ENCODE assay signal across 8 mouse cellular contexts in the genomic region with DNA sequence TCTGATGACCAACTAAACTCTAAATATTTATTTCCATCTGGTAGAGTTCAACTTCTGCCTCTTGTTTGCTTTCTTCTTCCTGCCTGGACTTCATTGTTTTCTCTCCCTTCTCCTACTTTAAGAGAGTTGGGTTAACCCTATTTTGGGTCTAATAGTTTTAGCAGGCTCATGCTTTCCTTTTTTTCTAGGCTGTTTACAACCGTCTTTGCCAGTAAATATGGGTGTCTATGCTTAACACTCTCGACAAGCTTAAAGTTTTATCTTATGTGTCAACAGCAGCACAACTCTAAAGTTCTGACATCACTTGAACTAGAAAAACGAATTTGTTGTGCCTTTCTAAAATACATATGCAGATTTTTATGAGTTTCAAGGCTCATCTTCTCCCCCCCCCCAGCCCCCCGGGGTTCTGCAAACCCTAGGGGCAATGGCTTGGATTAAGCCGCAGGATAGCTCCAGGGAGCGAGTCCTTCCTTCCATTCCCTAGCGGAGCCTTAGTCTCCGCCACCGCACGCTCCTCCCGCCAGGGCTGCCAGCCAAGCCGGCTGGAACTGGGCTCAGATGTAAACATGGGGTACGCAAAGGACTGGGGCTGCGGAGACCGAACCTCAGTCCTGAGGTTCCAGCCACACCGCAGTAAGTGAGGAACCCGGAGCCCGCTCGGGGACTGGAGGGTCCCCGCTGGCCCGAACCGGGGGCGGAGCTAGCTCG. TPM values are rescaled to one million over a fixed set of nuclear protein-coding genes. Genes with fewer than 3 reads are reported as not detected.
DNase-seq lines count a peak whose midpoint lies in the region; ATAC-seq and TF ChIP-seq lines count a peak whose summit lies in the region.

No protein-coding gene starts in this region.

- in situ Hi-C loops in CH12.LX (cut with MboI; ENCODE audit: low pct_ligation_motif_present, low pct_unique_long_range_greater_than_20kb, low sequenced_read_pairs): loop anchor here (25.0 kb wide), 2 partner anchors 504 to 696 kb away; no protein-coding TSS in a partner anchor

- DNase-seq in heart, embryonic 10.5 days (ENCODE audit: low spot score): no peak
- DNase-seq in heart, adult 8-10 months (ENCODE audit: low spot score): no peak
- DNase-seq in CH12.LX (ENCODE audit: extremely low read depth): no peak
- DNase-seq in liver, embryonic 14.5 days (ENCODE audit: low read depth in 3 of 3, low spot score in 3 of 3): no peak
- DNase-seq in B cell, adult 2 months: no peak
- no peak for DNase-seq in urinary bladder, postnatal 25 days (ENCODE audit: low spot score)
- no peak for DNase-seq in gastrocnemius, postnatal 4 days (ENCODE audit: low spot score in 2 of 2)

- peak overlapping the region; percentile 41; the same call in 1 of the 2 replicates for H3K4me2 ChIP-seq in CH12.LX (ENCODE audit: insufficient read depth, low read depth, poor library complexity, severe bottlenecking)
- H3K4me2 ChIP-seq in forebrain, embryonic 12.5 days: peak overlapping the region; percentile 56
- peak overlapping the region; percentile 91 for H3K4me2 ChIP-seq in liver, embryonic 14.5 days (ENCODE audit: low read depth)

- under 1% methylated on average over 24 of the region's 24 CpGs for WGBS in heart, embryonic 10.5 days
- 2% methylated on average over 24 of the region's 24 CpGs for WGBS in forebrain, embryonic 12.5 days
- WGBS in liver, embryonic 14.5 days (ENCODE audit: insufficient replicate concordance): under 1% methylated on average over 24 of the region's 24 CpGs

- no peak for TF ChIP-seq CTCF in CH12.LX (conservative IDR thresholded peaks at IDR 0.05 in 1 of 2, IDR thresholded peaks at IDR 0.05 in 1 of 2; ENCODE audit: low read depth in 2 of 2, low read length in 2 of 2)
- no peak for TF ChIP-seq CTCF in liver, embryonic 14.5 days (IDR thresholded peaks at IDR 0.05; ENCODE audit: low read depth)

- H3K9me3 ChIP-seq in heart, embryonic 10.5 days: no peaks in the 10 kb centered on the region
- H3K9me3 ChIP-seq in CH12.LX (replicated peaks; ENCODE audit: low read length): no peaks in the 10 kb centered on the region
- no peaks in the 10 kb centered on the region for H3K9me3 ChIP-seq in forebrain, embryonic 12.5 days
- H3K9me3 ChIP-seq in liver, embryonic 14.5 days (ENCODE audit: control insufficient read depth, low read length): no peaks in the 10 kb centered on the region

- no peak for TF ChIP-seq POLR2A in CH12.LX (IDR thresholded peaks at IDR 0.05; ENCODE audit: low read depth, low read length)

- TF ChIP-seq RAD21 in CH12.LX (IDR thresholded peaks at IDR 0.05; ENCODE audit: low read depth, low read length): no peak

- H3K4me1 ChIP-seq in heart, embryonic 10.5 days: peaks cover 17% of the 10 kb centered on the region; the same call in 1 of the 2 replicates
- peaks cover 0 to 7% of the 10 kb centered on the region in 2 experiments; a peak in 2 of 4 replicates for H3K4me1 ChIP-seq in CH12.LX (ENCODE audit: control insufficient read depth in 1 of 2, insufficient read depth in 2 of 2)
- peaks cover 12% of the 10 kb centered on the region for H3K4me1 ChIP-seq in forebrain, embryonic 12.5 days
- peaks cover 4 to 6% of the 10 kb centered on the region in 2 experiments; a peak in 3 of 4 replicates for H3K4me1 ChIP-seq in liver, embryonic 14.5 days (replicated peaks; ENCODE audit: control insufficient read depth in 2 of 2, insufficient read depth in 2 of 2, low read length in 1 of 2)

- peak overlapping the region; percentile 98 for H3K27ac ChIP-seq in heart, embryonic 10.5 days
- H3K27ac ChIP-seq in CH12.LX (ENCODE audit: insufficient read depth, low read depth): no peak overlapping the region
- peak overlapping the region; percentile 79 for H3K27ac ChIP-seq in forebrain, embryonic 12.5 days
- peak overlapping the region; percentile 57 for H3K27ac ChIP-seq in liver, embryonic 14.5 days

- peaks cover 6% of the 10 kb centered on the region for H3K36me3 ChIP-seq in heart, embryonic 10.5 days
- H3K36me3 ChIP-seq in CH12.LX (replicated peaks in 1 of 2; ENCODE audit: control insufficient read depth in 1 of 2, insufficient read depth in 1 of 2, low read length in 1 of 2): peaks cover 6 to 7% of the 10 kb centered on the region in 2 experiments
- 0 out of 2 replicates have a peak, but pooled peaks cover 11% of the 10 kb centered on the region for H3K36me3 ChIP-seq in forebrain, embryonic 12.5 days (replicated peaks)
- H3K36me3 ChIP-seq in liver, embryonic 14.5 days (replicated peaks; ENCODE audit: control insufficient read depth, insufficient read depth, low read depth): peaks cover 3% of the 10 kb centered on the region

- dilution Hi-C loops in CH12.LX (cut with MboI; ENCODE audit: extremely low pct_ligation_motif_present, extremely low pct_unique_long_range_greater_than_20kb, low sequenced_read_pairs): no loop called here

- TF ChIP-seq EP300 in CH12.LX (IDR thresholded peaks at IDR 0.05; ENCODE audit: low read length): no peak
- no peak for TF ChIP-seq EP300 in liver, embryonic 14.5 days (IDR thresholded peaks at IDR 0.05; ENCODE audit: low read depth)

- peaks cover 35% of the 10 kb centered on the region for H3K79me2 ChIP-seq in CH12.LX (replicated peaks; ENCODE audit: control insufficient read depth, extremely low read depth, insufficient read depth, poor library complexity, severe bottlenecking)

- H3K27me3 ChIP-seq in heart, embryonic 10.5 days (ENCODE audit: insufficient read depth, poor library complexity, severe bottlenecking): no peaks in the 10 kb centered on the region
- no peaks in the 10 kb centered on the region for H3K27me3 ChIP-seq in CH12.LX (replicated peaks)
- H3K27me3 ChIP-seq in forebrain, embryonic 12.5 days: no peaks in the 10 kb centered on the region
- no peaks in the 10 kb centered on the region for H3K27me3 ChIP-seq in liver, embryonic 14.5 days (ENCODE audit: control insufficient read depth, insufficient read depth, low read length)

- no peak for ATAC-seq in forebrain, embryonic 12.5 days (ENCODE audit: low FRiP score)
- peak; percentile 59; the same call in 1 of the 2 replicates for ATAC-seq in liver, embryonic 14.5 days (ENCODE audit: insufficient read depth)

- H3K4me3 ChIP-seq in heart, embryonic 10.5 days: peak overlapping the region; percentile 96
- H3K4me3 ChIP-seq in CH12.LX (replicated peaks in 1 of 3; ENCODE audit: low read depth in 2 of 3, low read length in 2 of 3, poor library complexity in 1 of 3): peak overlapping the region; percentile 65 to 81 (median 68)
- H3K4me3 ChIP-seq in forebrain, embryonic 12.5 days (replicated peaks): peak overlapping the region; percentile 99
- H3K4me3 ChIP-seq in liver, embryonic 14.5 days (ENCODE audit: insufficient read depth in 1 of 2, low read depth in 2 of 2, low read length in 2 of 2): peak overlapping the region; percentile 85 to 93

- peak overlapping the region; percentile 34 for H3K9ac ChIP-seq in CH12.LX (ENCODE audit: insufficient read depth, low read depth)
- peak overlapping the region; percentile 59 for H3K9ac ChIP-seq in forebrain, embryonic 12.5 days
- peak overlapping the region; percentile 84 for H3K9ac ChIP-seq in liver, embryonic 14.5 days (replicated peaks)

TF ChIP-seq in CH12.LX, 34 proteins besides CTCF, POLR2A, EP300 and RAD21:
- TF ChIP-seq CHD1 (IDR thresholded peaks at IDR 0.05; ENCODE audit: low read depth, low read length): no peak
- TF ChIP-seq MXI1 (IDR thresholded peaks at IDR 0.05; ENCODE audit: low read depth, low read length): no peak
- no peak for TF ChIP-seq JUN (IDR thresholded peaks at IDR 0.05; ENCODE audit: insufficient read depth, low read depth, low read length)
- no peak for TF ChIP-seq ZKSCAN1 (IDR thresholded peaks at IDR 0.05; ENCODE audit: borderline replicate concordance, low read depth, low read length)
- TF ChIP-seq ZC3H11A (IDR thresholded peaks at IDR 0.05; ENCODE audit: low read depth, low read length): no peak
- TF ChIP-seq USF2 (conservative IDR thresholded peaks at IDR 0.05; ENCODE audit: low read depth, low read length): no peak
- TF ChIP-seq IRF4 (IDR thresholded peaks at IDR 0.05; ENCODE audit: low read depth, low read length): no peak
- TF ChIP-seq BHLHE40 (IDR thresholded peaks at IDR 0.05; ENCODE audit: low read depth, low read length): no peak
- TF ChIP-seq E2F4 (IDR thresholded peaks at IDR 0.05; ENCODE audit: insufficient replicate concordance, low read depth, low read length): no peak
TF ChIP-seq in CH12.LX: peak in this region for 0.

RNA-seq across cellular contexts. Expression of a gene that starts 0.7 kb away (rescaled TPM):
- 23.3 and 24.2 TPM in 2 replicates for polyA plus RNA-seq in heart, embryonic 10.5 days (2016; fragmentation: Nextera tagmentation; extraction: Ambion mirVana)
- 10 to 100 TPM; 28.5 to 34.7 (median 33.2) TPM for total RNA-seq in heart, adult 8-10 months (2022)
- total RNA-seq in CH12.LX (2012; rRNA removed) (17.7 and 25.1 TPM in 2 replicates), CH12.LX (2014; rRNA removed) (15.5 and 15.8 TPM in 2 replicates)
- polyA plus RNA-seq in CH12.LX (2012; ENCODE audit: insufficient read length, low read depth): 16.8 and 20.5 TPM in 2 replicates
- polyA plus RNA-seq in forebrain, embryonic 12.5 days (2016; fragmentation: Nextera tagmentation; extraction: Ambion mirVana): 46.2 and 49.5 TPM in 2 replicates
- 1.0 and 2.7 TPM in 2 replicates for polyA plus RNA-seq in liver, embryonic 14.5 days (2012; rRNA removed)
- polyA plus RNA-seq in liver, embryonic 14.5 days (2014; fragmentation: Nextera tagmentation; extraction: Ambion mirVana): 7.9 and 9.7 TPM in 2 replicates
- 10 to 100 TPM; 65.8 to 67.8 TPM for total RNA-seq in gastrocnemius, postnatal 4 days (2021)

Comparison
In these comparisons a context has a peak if more than half of its experiments do, and no peak if none do; other contexts are left out.
1. H3K4me2 ChIP-seq: peak in every context shown above with its lines; median percentile 91 in liver, embryonic 14.5 days; 56 in forebrain, embryonic 12.5 days; 41 in CH12.LX.
2. H3K9ac ChIP-seq: peak in every context shown above with its lines; median percentile 84 in liver, embryonic 14.5 days; 59 in forebrain, embryonic 12.5 days; 34 in CH12.LX.